Mouse (Mus musculus) CH12.LX (cell line): Measurements from ENCODE around the gene Col9a1. TPM values are rescaled to one million over a fixed set of nuclear protein-coding genes. Genes with fewer than 3 reads are reported as not detected.

ENCODE experiments used
- DNase-seq: peaks from one replicate; pipeline ENCODE4 v3.0.0-alpha.2; 2013; ENCODE audit errors: extremely low read depth
- H3K27ac ChIP-seq: 2 replicates; pipeline ENCODE4 v1.5.1; 2012; ENCODE audit warnings: low read depth, mild to moderate bottlenecking, control low read depth, moderate library complexity; ENCODE audit not compliant: insufficient read depth
- H3K27me3 ChIP-seq: replicated peaks from 2 replicates; pipeline ENCODE3; 2012; ENCODE audit warnings: inconsistent platforms
- H3K36me3 ChIP-seq, 2 experiments: replicated peaks in 1 of 2; 2 replicates each; pipeline versions ENCODE3 to v1.6.1; 2012; ENCODE audit warnings: inconsistent platforms in 1 of 2, low read length in 1 of 2, mild to moderate bottlenecking in 1 of 2, mixed read lengths in 1 of 2, moderate library complexity in 1 of 2; ENCODE audit not compliant: control insufficient read depth in 1 of 2, insufficient read depth in 1 of 2
- H3K4me1 ChIP-seq, 2 experiments: 2 replicates each; pipeline ENCODE4 v1.6.1; 2012; ENCODE audit warnings: inconsistent platforms in 1 of 2, moderate library complexity in 1 of 2; ENCODE audit not compliant: insufficient read depth in 2 of 2, control insufficient read depth in 1 of 2
- H3K4me2 ChIP-seq: 2 replicates; pipeline ENCODE4 v1.6.1; 2012; ENCODE audit warnings: low read depth, mild to moderate bottlenecking, control low read depth; ENCODE audit not compliant: poor library complexity, insufficient read depth, severe bottlenecking
- H3K4me3 ChIP-seq, 3 experiments: fragments of 150-350 bp in 1 of 3; sonication (generic) in 1 of 3; replicated peaks in 1 of 3; 2 replicates each; pipeline versions ENCODE3 to v1.5.1; 2011 to 2012; ENCODE audit warnings: low read depth in 2 of 3, low read length in 2 of 3, mild to moderate bottlenecking in 2 of 3, moderate library complexity in 2 of 3, control low read depth in 1 of 3, improper control_type of control experiment in 1 of 3, inconsistent platforms in 1 of 3, mixed read lengths in 1 of 3; ENCODE audit not compliant: poor library complexity in 1 of 3
- H3K79me2 ChIP-seq: replicated peaks from 2 replicates; pipeline ENCODE4 v1.6.1; 2012; ENCODE audit warnings: mild to moderate bottlenecking, moderate library complexity; ENCODE audit not compliant: control insufficient read depth, poor library complexity, insufficient read depth, severe bottlenecking; ENCODE audit errors: extremely low read depth
- H3K9ac ChIP-seq: 2 replicates; pipeline ENCODE4 v1.6.1; 2012; ENCODE audit warnings: low read depth, mild to moderate bottlenecking, control low read depth, moderate library complexity; ENCODE audit not compliant: insufficient read depth
- H3K9me3 ChIP-seq: replicated peaks from 2 replicates; pipeline ENCODE3; 2012; ENCODE audit warnings: low read length, inconsistent platforms, mixed read lengths
- BHLHE40 ChIP-seq: IDR thresholded peaks from 2 replicates; pipeline ENCODE4 v1.6.1; 2011; ENCODE audit warnings: mild to moderate bottlenecking, low read depth, low read length, improper control_type of control experiment
- CHD1 ChIP-seq: IDR thresholded peaks from 2 replicates; pipeline ENCODE4 v1.6.1; 2012; ENCODE audit warnings: low read depth, low read length, improper control_type of control experiment, inconsistent platforms
- EP300 ChIP-seq: IDR thresholded peaks from 2 replicates; pipeline ENCODE4 v1.6.1; 2011; ENCODE audit warnings: low read length, improper control_type of control experiment
- HCFC1 ChIP-seq: IDR thresholded peaks from 2 replicates; pipeline ENCODE4 v1.6.1; 2012; ENCODE audit warnings: low read depth, mild to moderate bottlenecking, inconsistent platforms, low read length, improper control_type of control experiment
- IRF4 ChIP-seq: IDR thresholded peaks from 2 replicates; pipeline ENCODE4 v1.6.1; 2014; ENCODE audit warnings: low read depth, mild to moderate bottlenecking, inconsistent platforms, low read length, improper control_type of control experiment
- MAFK ChIP-seq: IDR thresholded peaks from 2 replicates; pipeline ENCODE4 v1.6.1; 2011; ENCODE audit warnings: low read length, improper control_type of control experiment; ENCODE audit not compliant: insufficient replicate concordance
- MAX ChIP-seq: IDR thresholded peaks from 2 replicates; pipeline ENCODE4 v1.6.1; 2011; ENCODE audit warnings: low read length, improper control_type of control experiment
- MEF2A ChIP-seq: IDR thresholded peaks from 2 replicates; pipeline ENCODE4 v1.6.1; 2014; ENCODE audit warnings: low read depth, mild to moderate bottlenecking, inconsistent platforms, low read length, improper control_type of control experiment, borderline replicate concordance
- NELFE ChIP-seq: IDR thresholded peaks from 2 replicates; pipeline ENCODE4 v1.6.1; 2011; ENCODE audit warnings: low read depth, low read length, improper control_type of control experiment
- NRF1 ChIP-seq: IDR thresholded peaks from 2 replicates; pipeline ENCODE4 v1.6.1; 2014; ENCODE audit warnings: low read depth, mild to moderate bottlenecking, inconsistent platforms, low read length, improper control_type of control experiment, moderate library complexity
- PAX5 ChIP-seq: IDR thresholded peaks from 2 replicates; pipeline ENCODE4 v1.6.1; 2012; ENCODE audit warnings: low read length, inconsistent platforms, mixed read lengths
- SIN3A ChIP-seq: IDR thresholded peaks from 2 replicates; pipeline ENCODE4 v1.6.1; 2012; ENCODE audit warnings: low read length, improper control_type of control experiment, inconsistent platforms
- TBP ChIP-seq: conservative IDR thresholded peaks from 2 replicates; pipeline ENCODE4 v1.6.1; 2011; ENCODE audit warnings: low read depth, low read length, improper control_type of control experiment
- TCF12 ChIP-seq: IDR thresholded peaks from 2 replicates; pipeline ENCODE4 v1.6.1; 2014; ENCODE audit warnings: low read depth, mild to moderate bottlenecking, inconsistent platforms, low read length, improper control_type of control experiment
- UBTF ChIP-seq: IDR thresholded peaks from 2 replicates; pipeline ENCODE4 v1.6.1; 2012; ENCODE audit warnings: low read depth, mild to moderate bottlenecking, inconsistent platforms, low read length, improper control_type of control experiment, moderate library complexity
- ZC3H11A ChIP-seq: IDR thresholded peaks from 2 replicates; pipeline ENCODE4 v1.6.1; 2012; ENCODE audit warnings: low read depth, mild to moderate bottlenecking, inconsistent platforms, low read length, improper control_type of control experiment
- ZKSCAN1 ChIP-seq: IDR thresholded peaks from 2 replicates; pipeline ENCODE4 v1.6.1; 2012; ENCODE audit warnings: low read depth, inconsistent platforms, low read length, improper control_type of control experiment, borderline replicate concordance
- dilution Hi-C: fragments of 300-500 bp; cut with MboI; formaldehyde crosslinking; loops from 2 replicates; pipeline ENCODE4 v1.14.3; 2020; ENCODE audit warnings: low sequenced_read_pairs; ENCODE audit not compliant: extremely low pct_unique_long_range_greater_than_20kb, extremely low pct_ligation_motif_present
- in situ Hi-C: fragments of 300-500 bp; cut with MboI; formaldehyde crosslinking; loops from 3 replicates; pipeline ENCODE4 v1.14.3; 2019; ENCODE audit warnings: low sequenced_read_pairs, low pct_ligation_motif_present, low pct_unique_long_range_greater_than_20kb, mixed read lengths
- polyA plus RNA-seq: library from polyadenylated mRNA; unstranded; fragments of >175 nt; gene quantifications from 2 replicates; pipeline ENCODE4 v1.2.1, GENCODE M21; 2012; ENCODE audit warnings: low read depth; ENCODE audit not compliant: insufficient read length
- total RNA-seq, 2 experiments: library from RNA; depleted of rRNA; stranded (reverse); fragments of 300-350 nt in 1 of 2; fragments of >200 nt in 1 of 2; gene quantifications; 2 replicates each; pipeline ENCODE4 v1.2.3; 2012 to 2014

The Col9a1 gene
- total and polyA plus RNA-seq, 3 experiments, result not detected

DNA sequence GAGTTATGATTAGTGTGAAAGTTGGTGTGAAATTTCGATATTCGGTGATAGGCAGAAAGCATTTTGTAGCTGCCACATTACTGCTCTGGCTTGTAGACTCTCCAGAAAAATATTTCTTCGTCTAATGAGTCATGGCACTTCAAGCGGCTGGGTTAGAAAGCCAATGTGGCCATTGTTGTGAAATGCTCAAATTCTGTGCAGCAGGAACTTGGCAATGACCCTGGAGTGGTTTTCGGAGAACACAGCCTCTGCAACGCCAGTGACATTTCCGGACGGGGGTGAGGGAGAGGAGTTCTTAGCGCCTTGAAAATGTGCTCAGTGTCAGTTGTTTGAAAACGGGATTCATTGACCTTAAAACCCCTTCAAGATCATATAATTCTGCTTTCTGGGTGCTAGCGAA is 9.6 kb downstream of the Col9a1 start:
- DNase-seq, result no peak
- dilution Hi-C loops, result no loop called here
- no peaks in the 10 kb centered on the region for H3K27me3 ChIP-seq

DNA sequence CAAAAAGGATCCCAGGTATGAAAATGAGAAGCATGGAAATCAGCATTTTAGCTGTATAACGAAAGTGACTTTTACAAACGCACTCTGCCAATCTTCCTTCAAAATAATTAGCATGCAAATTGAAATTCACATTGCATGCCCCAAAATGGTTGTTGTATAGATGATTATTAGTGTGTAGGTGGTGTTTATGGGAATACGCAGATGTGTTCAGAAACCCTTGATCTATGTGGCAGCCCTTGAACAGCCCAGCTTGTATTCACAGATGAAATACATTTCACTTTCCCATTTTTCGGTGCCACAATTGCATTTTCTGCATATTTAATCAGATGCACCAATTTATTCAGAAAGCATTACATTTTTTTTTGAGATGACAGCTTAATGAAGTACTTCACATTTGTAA is 14.3 kb downstream of the Col9a1 start:
- Histone ChIP-seq H3K9me3 (no peaks in the 10 kb centered on the region), H3K9ac (no peak overlapping the region), H3K27me3 (no peaks in the 10 kb centered on the region), H3K79me2 (no peaks in the 10 kb centered on the region), H3K36me3 (no peaks in the 10 kb centered on the region), H3K4me1 (no peaks in the 10 kb centered on the region), H3K27ac (no peak overlapping the region), H3K4me3 (no peak overlapping the region), H3K4me2 (no peak overlapping the region)
- in situ Hi-C loops, result no loop called here
- TF ChIP-seq SIN3A (no peak), CHD1 (no peak), NELFE (no peak), MAFK (no peak), HCFC1 (no peak), EP300 (no peak), MEF2A (no peak), BHLHE40 (no peak), PAX5 (no peak), TCF12 (no peak), NRF1 (no peak), MAX (no peak), IRF4 (no peak), ZC3H11A (no peak), TBP (no peak), UBTF (no peak), ZKSCAN1 (no peak)
- DNase-seq, result no peak
- dilution Hi-C loops, result no loop called here

More for the DNA sequence above, 9.6 kb downstream of the Col9a1 start:
- no peaks in the 10 kb centered on the region for H3K36me3 ChIP-seq
- TF ChIP-seq HCFC1, result no peak
- TF ChIP-seq, all 38 proteins: peak for 0
- H3K4me3 ChIP-seq, result no peak overlapping the region
- H3K9me3 ChIP-seq, result no peaks in the 10 kb centered on the region
- no peaks in the 10 kb centered on the region for H3K4me1 ChIP-seq
- no peak overlapping the region for H3K4me2 ChIP-seq
- in situ Hi-C loops, result no loop called here
- H3K9ac ChIP-seq, result no peak overlapping the region
- no peaks in the 10 kb centered on the region for H3K79me2 ChIP-seq
- H3K27ac ChIP-seq, result no peak overlapping the region
